Mouse (Mus musculus): ENCODE results near the gene Smg6. TPM values are rescaled to one million over a fixed set of nuclear protein-coding genes. Genes with fewer than 3 reads are reported as not detected.

The Smg6 gene
- polyA plus RNA-seq (2016; fragmentation: Nextera tagmentation; extraction: Ambion mirVana) = 7.7 and 7.8 TPM in 2 replicates

DNA sequence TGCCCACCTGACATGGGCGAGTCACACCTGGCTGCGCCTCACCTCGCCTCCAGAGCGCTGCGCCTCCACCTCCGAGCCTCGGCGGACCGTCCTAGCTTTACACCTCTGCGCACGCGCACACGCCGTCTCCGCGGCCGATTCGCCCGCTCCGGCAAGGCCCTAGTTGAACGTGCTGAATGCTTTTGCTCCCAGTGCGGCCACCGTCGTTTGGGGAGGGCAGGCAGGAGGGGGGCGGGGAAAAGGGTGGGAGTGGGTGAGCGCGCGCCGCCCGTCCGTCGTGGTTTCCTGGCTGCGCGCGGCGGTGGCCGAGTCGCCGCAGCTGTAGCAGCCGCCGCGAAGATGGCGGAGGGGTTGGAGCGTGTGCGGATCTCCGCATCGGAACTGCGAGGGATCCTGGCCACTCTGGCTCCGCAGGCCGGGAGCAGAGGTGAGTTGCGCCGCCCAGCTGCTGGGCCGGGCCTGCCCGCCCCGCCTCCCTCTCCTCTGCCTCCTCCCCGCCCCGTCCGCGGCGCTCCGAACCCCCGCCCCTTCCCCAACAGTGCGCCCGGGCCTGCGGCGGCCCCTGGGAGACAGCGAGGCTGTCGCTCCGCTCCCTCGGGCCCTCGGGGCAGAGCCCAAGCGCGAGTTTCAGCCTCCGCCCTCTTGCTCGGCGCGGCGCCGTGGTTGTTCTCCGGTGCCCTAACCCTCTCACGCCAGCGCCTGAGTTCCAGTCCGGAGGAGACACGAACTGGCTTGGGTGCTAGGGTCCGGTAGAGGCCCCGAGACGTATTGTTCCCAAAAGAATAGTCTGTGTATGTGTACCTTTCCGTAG, at the start of gene Smg6, which contains the start of gene Srr:
Gene Smg6 (plus strand): TSS at position 247 of the 811 bp plus-strand sequence.
Gene Srr (minus strand): TSS at position 372 of the 811 bp plus-strand sequence.
- Histone ChIP-seq H3K9me3 (replicated peaks) (no peaks in the 10 kb centered on the region), H3K9ac (peak within 1 kb of the TSS; percentile 95), H3K27me3 (replicated peaks) (no peaks in the 10 kb centered on the region), H3K4me2 (peak within 1 kb of the TSS; percentile 82), H3K4me1 (peaks cover 41% of the 10 kb centered on the region), H3K27ac (peak within 1 kb of the TSS; percentile 98), H3K36me3 (peaks cover 14% of the 10 kb centered on the region), H3K4me3 (peak within 1 kb of the TSS; percentile 98)
- ATAC-seq = peak; percentile 96
- WGBS (ENCODE audit: insufficient replicate concordance) = under 1% methylated on average over 82 of the region's 88 CpGs

- ATAC-seq = no peak
- Histone ChIP-seq H3K27me3 (replicated peaks) (0 out of 2 replicates have a peak, but pooled peaks cover 4% of the 10 kb centered on the region), H3K9ac (no peak overlapping the region), H3K4me2 (peak overlapping the region; percentile 8; the same call in 1 of the 2 replicates), H3K27ac (no peak overlapping the region), H3K9me3 (replicated peaks) (no peaks in the 10 kb centered on the region), H3K4me3 (no peak overlapping the region), H3K4me1 (peaks cover 22% of the 10 kb centered on the region), H3K36me3 (no peaks in the 10 kb centered on the region)
- 15% methylated on average over 9 of the region's 9 CpGs for WGBS (ENCODE audit: insufficient replicate concordance)
Measured at GRCm38 (mm10) chr11:74876801-74877200, 48.8 kb upstream of the Smg6 start.

- Histone ChIP-seq H3K9ac (no peak overlapping the region), H3K4me1 (peaks cover 18% of the 10 kb centered on the region; the same call in 1 of the 2 replicates), H3K9me3 (replicated peaks) (no peaks in the 10 kb centered on the region), H3K36me3 (peaks cover 10% of the 10 kb centered on the region), H3K27ac (no peak overlapping the region), H3K4me3 (no peak overlapping the region), H3K4me2 (no peak overlapping the region), H3K27me3 (replicated peaks) (no peaks in the 10 kb centered on the region)
- ATAC-seq = no peak
- 81% methylated on average over 9 of the region's 9 CpGs for WGBS (ENCODE audit: insufficient replicate concordance)
Measured at GRCm38 (mm10) chr11:74880999-74881398, 44.6 kb upstream of the Smg6 start.

DNA sequence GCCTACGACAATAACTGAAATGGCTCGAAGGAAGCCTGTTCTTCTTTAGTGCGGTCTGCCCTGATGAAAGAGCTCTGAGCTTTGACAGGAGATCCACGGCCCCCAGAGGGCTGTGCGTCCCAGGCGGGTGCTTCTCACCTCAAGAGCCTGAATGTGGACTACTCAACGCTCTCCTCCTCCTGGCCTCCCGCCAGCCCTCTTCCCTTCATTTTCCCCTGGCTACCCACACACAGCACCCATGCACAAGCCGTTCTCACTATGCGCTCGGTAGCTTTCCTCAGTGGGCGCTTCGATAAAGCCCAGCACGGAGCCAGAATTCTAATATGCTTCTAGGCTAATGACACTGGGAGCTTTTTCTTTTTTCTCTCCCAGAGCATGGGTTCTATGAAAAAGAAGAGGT, 43.6 kb upstream of the Smg6 start:
- no peak for ATAC-seq
- peaks cover 10% of the 10 kb centered on the region for H3K36me3 ChIP-seq
- WGBS (ENCODE audit: insufficient replicate concordance) = 79% methylated on average over 14 of the region's 14 CpGs
- no peaks in the 10 kb centered on the region for H3K27me3 ChIP-seq (replicated peaks)
- 0 out of 2 replicates have a peak, but pooled peaks cover 12% of the 10 kb centered on the region for H3K4me1 ChIP-seq
- H3K9ac ChIP-seq = no peak overlapping the region
- H3K27ac ChIP-seq = no peak overlapping the region
- no peak overlapping the region for H3K4me2 ChIP-seq
- H3K4me3 ChIP-seq = no peak overlapping the region
- no peaks in the 10 kb centered on the region for H3K9me3 ChIP-seq (replicated peaks)

- no peak overlapping the region for H3K27ac ChIP-seq
Measured at GRCm38 (mm10) chr11:74883098-74883497, 42.5 kb upstream of the Smg6 start.

DNA sequence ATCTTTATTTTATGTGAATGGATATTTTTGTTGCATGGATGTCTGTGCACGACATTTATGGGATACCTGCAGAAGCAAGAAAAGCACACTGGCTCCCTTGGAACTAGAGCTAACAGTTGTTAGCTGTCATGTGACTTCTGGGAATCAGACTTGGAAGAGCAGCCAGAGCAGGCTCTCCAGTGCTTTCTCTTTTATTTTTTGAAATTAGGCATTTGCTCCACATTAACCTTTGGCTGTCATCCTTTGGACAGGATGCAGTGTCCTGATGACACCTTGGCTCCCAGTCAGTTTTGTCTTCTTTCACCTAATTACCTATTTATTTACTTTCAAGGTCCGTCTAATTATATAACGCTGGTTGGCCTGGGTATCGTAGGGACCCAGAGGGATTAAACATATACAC, 31.0 kb upstream of the Smg6 start:
- peaks cover 20% of the 10 kb centered on the region for H3K4me1 ChIP-seq
- peaks cover 8% of the 10 kb centered on the region for H3K36me3 ChIP-seq
- H3K27me3 ChIP-seq (replicated peaks) = no peaks in the 10 kb centered on the region
- no peak overlapping the region for H3K4me2 ChIP-seq
- H3K9ac ChIP-seq = no peak overlapping the region
- 87% methylated on average over 4 of the region's 4 CpGs for WGBS (ENCODE audit: insufficient replicate concordance)
- H3K4me3 ChIP-seq = no peak overlapping the region
- no peak overlapping the region for H3K27ac ChIP-seq
- ATAC-seq = no peak
- H3K9me3 ChIP-seq (replicated peaks) = no peaks in the 10 kb centered on the region

More at GRCm38 (mm10) chr11:74883098-74883497, 42.5 kb upstream of the Smg6 start:
- WGBS (ENCODE audit: insufficient replicate concordance) = 84% methylated on average over 10 of the region's 10 CpGs
- Histone ChIP-seq H3K36me3 (peaks cover 10% of the 10 kb centered on the region), H3K27me3 (replicated peaks) (no peaks in the 10 kb centered on the region), H3K9me3 (replicated peaks) (no peaks in the 10 kb centered on the region), H3K4me1 (0 out of 2 replicates have a peak, but pooled peaks cover 8% of the 10 kb centered on the region), H3K9ac (no peak overlapping the region), H3K4me2 (no peak overlapping the region), H3K4me3 (no peak overlapping the region)
- no peak for ATAC-seq

GRCm38 (mm10) chr11:74895980-74896900, 29.4 kb upstream of the Smg6 start:
- ATAC-seq = peak; percentile 67

DNA sequence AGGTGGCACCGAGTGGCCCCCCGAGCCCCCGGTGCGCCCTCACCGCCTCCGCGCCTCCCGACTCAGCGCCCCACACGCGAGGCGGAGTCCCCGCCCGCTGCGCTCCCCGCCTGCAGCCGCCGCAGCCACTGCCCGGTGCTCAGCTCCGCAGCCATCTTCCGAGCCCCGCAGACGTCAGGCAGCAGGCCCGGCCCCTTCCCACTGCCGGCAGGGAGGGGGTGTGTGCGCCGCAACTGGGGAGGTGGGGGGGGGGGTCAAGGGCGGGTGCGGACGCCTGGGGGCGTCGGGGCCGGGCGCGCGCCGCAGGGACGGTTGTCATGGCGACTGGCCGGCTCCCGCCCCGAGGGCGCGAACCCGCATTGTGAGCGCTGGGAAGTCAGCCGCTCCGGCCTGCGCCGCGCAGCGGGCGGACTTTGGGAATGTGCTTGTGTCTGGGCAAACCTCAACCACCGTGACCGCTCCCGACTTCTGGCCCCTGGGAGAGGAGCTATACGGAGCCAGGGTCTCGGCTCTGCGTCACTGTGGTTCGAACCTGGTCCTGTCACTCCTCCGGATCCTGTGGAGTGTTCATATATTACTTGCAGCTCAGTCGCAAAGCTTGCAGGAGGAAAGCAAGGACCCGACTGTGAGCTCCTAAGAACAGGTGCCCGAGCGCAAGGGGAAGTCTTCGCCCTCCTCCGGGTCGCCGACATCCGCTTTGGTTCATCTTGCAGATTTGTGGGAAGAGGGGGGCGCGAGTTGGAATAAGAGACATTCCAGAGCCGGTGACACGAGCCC, 28.5 kb upstream of the Smg6 start, which contains the start of gene Sgsm2:
Gene Sgsm2 (minus strand): TSS at position 160 of the 777 bp plus-strand sequence.
- Histone ChIP-seq H3K27ac (peak within 1 kb of the TSS; percentile 81), H3K4me3 (peak within 1 kb of the TSS; percentile 84), H3K36me3 (peaks cover 33% of the 10 kb centered on the region), H3K4me1 (peaks cover 43% of the 10 kb centered on the region), H3K9ac (peak within 1 kb of the TSS; percentile 84), H3K4me2 (peak within 1 kb of the TSS; percentile 100), H3K27me3 (replicated peaks) (no peaks in the 10 kb centered on the region), H3K9me3 (replicated peaks) (no peaks in the 10 kb centered on the region)
- 1% methylated on average over 67 of the region's 74 CpGs for WGBS (ENCODE audit: insufficient replicate concordance)
- peak; percentile 62 for ATAC-seq

More at GRCm38 (mm10) chr11:74895980-74896900, 29.4 kb upstream of the Smg6 start:
- Histone ChIP-seq H3K4me3 (peak overlapping the region; percentile 84), H3K4me2 (peak overlapping the region; percentile 100), H3K9ac (peak overlapping the region; percentile 84), H3K27ac (peak overlapping the region; percentile 81), H3K9me3 (replicated peaks) (no peaks in the 10 kb centered on the region), H3K27me3 (replicated peaks) (no peaks in the 10 kb centered on the region), H3K4me1 (peaks cover 36% of the 10 kb centered on the region), H3K36me3 (peaks cover 24% of the 10 kb centered on the region)
- 2% methylated on average over 42 of the region's 55 CpGs for WGBS (ENCODE audit: insufficient replicate concordance)

DNA sequence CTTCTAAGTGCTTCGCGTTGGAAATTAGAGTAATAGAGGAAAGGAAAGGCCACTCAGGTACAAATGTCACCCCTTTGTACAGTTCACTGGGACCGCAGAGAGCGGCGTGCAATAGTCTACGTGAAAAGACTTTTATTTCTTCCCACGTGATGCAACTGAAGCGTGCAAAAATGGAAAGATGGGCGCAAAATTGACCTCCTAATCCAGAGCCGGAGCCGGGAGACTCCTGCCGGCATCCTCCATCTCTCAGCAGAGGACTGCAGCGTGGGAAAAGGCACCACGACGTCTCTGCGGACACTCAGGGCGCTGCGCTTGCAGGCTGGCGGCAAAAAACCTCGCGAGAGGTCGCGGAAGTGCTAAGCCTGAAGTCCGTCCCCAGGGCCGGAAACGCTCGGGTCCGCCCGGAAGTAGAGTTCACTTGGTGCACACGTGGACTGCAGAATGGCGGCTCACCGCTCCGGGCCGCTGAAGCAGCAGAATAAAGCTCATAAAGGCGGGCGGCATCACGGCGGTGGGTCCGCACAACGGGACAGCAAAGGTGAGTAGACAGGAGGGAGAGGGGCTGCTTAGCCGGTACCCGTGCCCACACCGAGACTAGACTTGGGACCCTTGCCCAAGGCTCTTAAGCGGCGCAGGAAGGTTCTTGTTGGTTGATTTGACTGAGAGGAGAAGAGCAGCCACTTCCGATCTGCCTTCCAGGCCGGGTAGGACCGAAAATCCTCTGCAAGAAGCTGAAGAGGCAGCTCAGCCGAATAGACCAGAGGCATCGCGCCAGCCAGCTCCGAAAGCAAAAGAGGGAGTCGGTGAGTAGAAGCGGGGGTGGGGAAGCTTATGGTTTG, 27.7 kb upstream of the Smg6 start, which contains the start of gene Tsr1:
Gene Tsr1 (plus strand): TSS at position 394 of the 839 bp plus-strand sequence.
- H3K4me3 ChIP-seq = peak within 1 kb of the TSS; percentile 84
- H3K9me3 ChIP-seq (replicated peaks) = no peaks in the 10 kb centered on the region
- WGBS (ENCODE audit: insufficient replicate concordance) = under 1% methylated on average over 54 of the region's 54 CpGs
- H3K36me3 ChIP-seq = peaks cover 41% of the 10 kb centered on the region
- ATAC-seq = peak; percentile 84
- H3K27ac ChIP-seq = peak within 1 kb of the TSS; percentile 81
- H3K9ac ChIP-seq = peak within 1 kb of the TSS; percentile 84
- peaks cover 43% of the 10 kb centered on the region for H3K4me1 ChIP-seq
- H3K27me3 ChIP-seq (replicated peaks) = no peaks in the 10 kb centered on the region
- H3K4me2 ChIP-seq = peak within 1 kb of the TSS; percentile 100

DNA sequence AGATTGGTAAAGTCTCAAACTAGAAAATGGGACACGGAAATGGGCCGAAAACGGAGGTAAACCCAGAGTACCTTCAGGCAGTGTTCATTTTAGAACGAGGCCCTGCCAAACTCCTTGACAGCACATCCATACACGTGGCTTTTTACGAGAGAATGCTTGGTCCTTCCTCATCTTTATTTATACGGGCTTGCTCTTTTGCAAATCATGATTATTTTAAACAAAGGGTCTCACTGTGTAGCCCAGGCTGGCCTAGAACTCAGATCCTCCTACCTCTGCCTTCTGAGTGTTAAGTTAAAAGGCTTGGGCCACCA, 27.2 kb upstream of the Smg6 start:
- Histone ChIP-seq H3K36me3 (peaks cover 46% of the 10 kb centered on the region), H3K4me3 (peak overlapping the region; percentile 84), H3K4me2 (peak overlapping the region; percentile 100), H3K9ac (peak overlapping the region; percentile 84), H3K27ac (peak overlapping the region; percentile 81), H3K9me3 (replicated peaks) (no peaks in the 10 kb centered on the region), H3K4me1 (peaks cover 43% of the 10 kb centered on the region), H3K27me3 (replicated peaks) (no peaks in the 10 kb centered on the region)
- no peak for ATAC-seq
- WGBS (ENCODE audit: insufficient replicate concordance) = 0% methylated on average over 7 of the region's 7 CpGs
